Comparison of ENCODE assay signal across 9 mouse cellular contexts in genomic region chr11:107276898-107277297, GRCm38 (mm10).
DNase-seq lines count a peak whose midpoint lies in the region; ATAC-seq and TF ChIP-seq lines count a peak whose summit lies in the region.
"Had no signal": no experiment of that assay in that cellular context is flagged by ENCODE, and none has a peak within 500 bp of the region (broad histone marks: within the 10 kb centered on the region; RNA-seq: fewer than 3 reads in every experiment).

No protein-coding gene starts in this region.

- no peak for TF ChIP-seq POLR2A in ES-Bruce4 (IDR thresholded peaks at IDR 0.05; ENCODE audit: insufficient read depth, low read length)

- peak overlapping the region; percentile 55 for H3K27ac ChIP-seq in ES-Bruce4 (ENCODE audit: insufficient read depth, low read length)
- no peak overlapping the region for H3K27ac ChIP-seq in liver, embryonic 14.5 days
- H3K27ac ChIP-seq: midbrain, embryonic 12.5 days had no signal

- ATAC-seq in liver, embryonic 14.5 days (ENCODE audit: insufficient read depth), result peak; percentile 32; the same call in 1 of the 2 replicates
- ATAC-seq in CD4-positive, CD25-positive, alpha-beta regulatory T cell, adult 4 months, result no peak

- H3K4me2 ChIP-seq in liver, embryonic 14.5 days (ENCODE audit: low read depth), result no peak overlapping the region
- H3K4me2 ChIP-seq: midbrain, embryonic 12.5 days had no signal

- TF ChIP-seq EP300 in ES-Bruce4 (IDR thresholded peaks at IDR 0.05; ENCODE audit: insufficient read depth, low read depth, low read length), result peak; percentile 94
- TF ChIP-seq EP300 in liver, embryonic 14.5 days (IDR thresholded peaks at IDR 0.05; ENCODE audit: low read depth), result no peak

- no peaks in the 10 kb centered on the region for H3K9me3 ChIP-seq in ES-Bruce4 (replicated peaks; ENCODE audit: control insufficient read depth, insufficient read depth, low read length, poor library complexity, severe bottlenecking)
- no peaks in the 10 kb centered on the region for H3K9me3 ChIP-seq in liver, embryonic 14.5 days (ENCODE audit: control insufficient read depth, low read length)
- H3K9me3 ChIP-seq: midbrain, embryonic 12.5 days had no signal

- H3K27me3 ChIP-seq in ES-Bruce4 (ENCODE audit: control insufficient read depth, insufficient read depth, low read length, poor library complexity, severe bottlenecking), result no peaks in the 10 kb centered on the region
- H3K27me3 ChIP-seq in liver, embryonic 14.5 days (ENCODE audit: control insufficient read depth, insufficient read depth, low read length), result no peaks in the 10 kb centered on the region
- H3K27me3 ChIP-seq: midbrain, embryonic 12.5 days had no signal

- H3K9ac ChIP-seq in ES-Bruce4 (ENCODE audit: low read depth, poor library complexity, severe bottlenecking), result no peak overlapping the region
- H3K9ac ChIP-seq in liver, embryonic 14.5 days (replicated peaks), result no peak overlapping the region
- H3K9ac ChIP-seq: midbrain, embryonic 12.5 days had no signal

- peak; percentile 75 for DNase-seq in adrenal gland, postnatal 10 days
- peak; percentile 59 to 60 for DNase-seq in heart, postnatal 14 days
- DNase-seq in liver, embryonic 14.5 days (ENCODE audit: low read depth in 3 of 3, low spot score in 3 of 3), result peak in 1 of 3 experiments; percentile 7
- DNase-seq in right cerebral cortex, postnatal 36 days (ENCODE audit: low spot score in 2 of 2), result no peak
- no peak for DNase-seq in cerebellum, postnatal 36 days
- no peak for DNase-seq in thymus, postnatal 4 days

- H3K36me3 ChIP-seq in ES-Bruce4 (ENCODE audit: control insufficient read depth, insufficient read depth, low read length, poor library complexity, severe bottlenecking), result no peaks in the 10 kb centered on the region
- no peaks in the 10 kb centered on the region for H3K36me3 ChIP-seq in liver, embryonic 14.5 days (replicated peaks; ENCODE audit: control insufficient read depth, insufficient read depth, low read depth)
- H3K36me3 ChIP-seq: midbrain, embryonic 12.5 days had no signal

- intact Hi-C loops in heart, postnatal 14 days (cut with DNase I), result loop anchor here (1.0 to 5.0 kb wide), 4 partner anchors 40 to 192 kb away; no protein-coding TSS in a partner anchor

- TF ChIP-seq CTCF in ES-Bruce4 (IDR thresholded peaks at IDR 0.05; ENCODE audit: low read depth, low read length), result no peak
- TF ChIP-seq CTCF in liver, embryonic 14.5 days (IDR thresholded peaks at IDR 0.05; ENCODE audit: low read depth), result no peak

- 58% methylated on average over 7 of the region's 7 CpGs for WGBS in liver, embryonic 14.5 days (ENCODE audit: insufficient replicate concordance)

- no peak overlapping the region for H3K4me3 ChIP-seq in ES-Bruce4 (ENCODE audit: low read depth, low read length)
- H3K4me3 ChIP-seq in liver, embryonic 14.5 days (ENCODE audit: insufficient read depth in 1 of 2, low read depth in 2 of 2, low read length in 2 of 2), result no peak overlapping the region
- H3K4me3 ChIP-seq: midbrain, embryonic 12.5 days had no signal

- H3K4me1 ChIP-seq in ES-Bruce4 (ENCODE audit: control insufficient read depth, insufficient read depth, low read length), result peaks cover 6% of the 10 kb centered on the region
- peaks cover 0 to 19% of the 10 kb centered on the region in 2 experiments; a peak in 2 of 4 replicates for H3K4me1 ChIP-seq in liver, embryonic 14.5 days (replicated peaks; ENCODE audit: control insufficient read depth in 2 of 2, insufficient read depth in 2 of 2, low read length in 1 of 2)

Comparison
In these comparisons a context has a peak if more than half of its experiments do, and no peak if none do; other contexts are left out.
1. DNase-seq: peak in adrenal gland, postnatal 10 days (single experiment) and heart, postnatal 14 days (2 of 2); none in right cerebral cortex, postnatal 36 days (0 of 2), cerebellum, postnatal 36 days (0 of 2) and thymus, postnatal 4 days (single experiment).